Mouse (Mus musculus): Measurements from ENCODE around the gene Krtap3-2.
"Not testable (repeated sequence)": the region's sequence is repeated elsewhere in the genome, so short reads cannot be mapped to it uniquely, and the experiment has no call there.

Gene Krtap3-2

GRCm38 (mm10) chr11:99556753-99557152 is at the start of gene Krtap3-2:
Krtap3-2 (minus strand) TSS chr11:99556853.
- no peak for DNase-seq

GRCm38 (mm10) chr11:99603208-99603607 is 46.6 kb upstream of the Krtap3-2 start, which contains the start of gene Gm11938:
Gm11938 (minus strand) TSS chr11:99603308.
- not testable (repeated sequence) for DNase-seq

GRCm38 (mm10) chr11:99597742-99598141 is 41.1 kb upstream of the Krtap3-2 start, which contains the start of gene Krtap9-3:
Krtap9-3 (minus strand) TSS chr11:99598105.
- not testable (repeated sequence) for DNase-seq

GRCm38 (mm10) chr11:99590981-99591380 is 34.3 kb upstream of the Krtap3-2 start, which contains the start of gene Krtap1-3:
Krtap1-3 (minus strand) TSS chr11:99591339.
- DNase-seq: no peak

GRCm38 (mm10) chr11:99585096-99585495 is 28.4 kb upstream of the Krtap3-2 start:
- no peak for DNase-seq

GRCm38 (mm10) chr11:99583245-99583704 is 26.6 kb upstream of the Krtap3-2 start, which contains the start of gene Krtap1-4:
Krtap1-4 (minus strand) TSS chr11:99583654.
- DNase-seq: no peak

- no peak for DNase-seq
These were observed 24.9 kb upstream of the Krtap3-2 start for GRCm38 (mm10) chr11:99581564-99581963.

- no peak for DNase-seq
These were observed 24.4 kb upstream of the Krtap3-2 start for GRCm38 (mm10) chr11:99581051-99581450.

- no peak for DNase-seq
These were observed 24.0 kb upstream of the Krtap3-2 start, which contains the start of gene Krtap1-5 for GRCm38 (mm10) chr11:99580636-99581035. Krtap1-5 (minus strand) TSS chr11:99581016.

- peak; percentile 35 to 50 for DNase-seq
These were observed 17.5 kb upstream of the Krtap3-2 start for GRCm38 (mm10) chr11:99574106-99574505.

- no peak for DNase-seq
These were observed 16.5 kb upstream of the Krtap3-2 start for GRCm38 (mm10) chr11:99573164-99573563.

- DNase-seq: no peak
These were observed 9.9 kb upstream of the Krtap3-2 start, which contains the start of gene Krtap3-1 for GRCm38 (mm10) chr11:99566530-99566929. Krtap3-1 (minus strand) TSS chr11:99566630.

- DNase-seq: no peak
These were observed 5.9 kb upstream of the Krtap3-2 start for GRCm38 (mm10) chr11:99562580-99562979.

GRCm38 (mm10) chr11:99559366-99559765 is 2.7 kb upstream of the Krtap3-2 start, which contains the start of gene Gm11939:
Gm11939 (minus strand) TSS chr11:99559466.
- DNase-seq: no peak

GRCm38 (mm10) chr11:99557976-99558745 is 1.5 kb upstream of the Krtap3-2 start:
- no peak for DNase-seq

- no peak for DNase-seq
These were observed 458 bp downstream of the Krtap3-2 start for GRCm38 (mm10) chr11:99556195-99556594.

- no peak for DNase-seq
These were observed 5.9 kb downstream of the Krtap3-2 start, which contains the start of gene Krtap3-3 for GRCm38 (mm10) chr11:99550765-99551164. Krtap3-3 (minus strand) TSS chr11:99550865.

- no peak for DNase-seq
These were observed 8.8 kb downstream of the Krtap3-2 start for GRCm38 (mm10) chr11:99547892-99548291.

GRCm38 (mm10) chr11:99539721-99540120 is 16.9 kb downstream of the Krtap3-2 start:
- no peak for DNase-seq

- DNase-seq: no peak
These were observed 35.3 kb downstream of the Krtap3-2 start, which contains the start of gene Krt39 for GRCm38 (mm10) chr11:99521288-99521860. Krt39 (minus strand) TSS chr11:99521338.

GRCm38 (mm10) chr11:99514098-99514497 is 42.6 kb downstream of the Krtap3-2 start:
- no peak for DNase-seq

All from thymus, postnatal 36 days (tissue).